Mouse (Mus musculus): Measurements from ENCODE around the gene Sox15. TPM values are rescaled to one million over a fixed set of nuclear protein-coding genes. Genes with fewer than 3 reads are reported as not detected.
A peak's percentile ranks its signal among the peaks of the same experiment; 100 is the strongest.
"Not testable (repeated sequence)": the region's sequence is repeated elsewhere in the genome, so short reads cannot be mapped to it uniquely, and the experiment has no call there.

Gene Sox15
- not detected in 2 replicates for polyA plus RNA-seq (2016; fragmentation: Nextera tagmentation; extraction: Ambion mirVana)

GRCm38 (mm10) chr11:69655264-69656064 lies at the start of gene Sox15:
Gene Sox15, plus strand, starts transcription at chr11:69655314.
- peaks cover 97% of the 10 kb centered on the region for H3K36me3 ChIP-seq (replicated peaks)
- H3K27me3 ChIP-seq (ENCODE audit: poor library complexity, severe bottlenecking) = no peaks in the 10 kb centered on the region
- peaks cover 42% of the 10 kb centered on the region for H3K4me1 ChIP-seq
- DNase-seq (ENCODE audit: extremely low spot score, low spot score) = peak; percentile 77
- H3K9me3 ChIP-seq = no peaks in the 10 kb centered on the region
- 26% methylated on average over 34 of the region's 34 CpGs for WGBS
- H3K27ac ChIP-seq = peak within 1 kb of the TSS; percentile 56; the same call in 1 of the 2 replicates
- peak within 1 kb of the TSS; percentile 29 for H3K4me3 ChIP-seq

GRCm38 (mm10) chr11:69605726-69606490 lies 49.2 kb upstream of the Sox15 start, which contains the start of gene Atp1b2:
Gene Atp1b2, minus strand, starts transcription at chr11:69605942.
- Histone ChIP-seq H3K36me3 (replicated peaks) (no peaks in the 10 kb centered on the region), H3K9me3 (no peaks in the 10 kb centered on the region), H3K27ac (peak within 1 kb of the TSS; percentile 84), H3K4me1 (peaks cover 33% of the 10 kb centered on the region), H3K4me3 (peak within 1 kb of the TSS; percentile 64), H3K27me3 (ENCODE audit: poor library complexity, severe bottlenecking) (peaks cover 45% of the 10 kb centered on the region)
- WGBS = 4% methylated on average over 32 of the region's 32 CpGs
- peak; percentile 77 for DNase-seq (ENCODE audit: extremely low spot score, low spot score)

GRCm38 (mm10) chr11:69606491-69606795 lies 48.7 kb upstream of the Sox15 start:
- Histone ChIP-seq H3K27ac (peak overlapping the region; percentile 84), H3K4me1 (peaks cover 30% of the 10 kb centered on the region), H3K9me3 (no peaks in the 10 kb centered on the region), H3K4me3 (peak overlapping the region; percentile 64), H3K27me3 (ENCODE audit: poor library complexity, severe bottlenecking) (peaks cover 45% of the 10 kb centered on the region), H3K36me3 (replicated peaks) (no peaks in the 10 kb centered on the region)
- WGBS = 66% methylated on average over 2 of the region's 2 CpGs
- no peak for DNase-seq (ENCODE audit: extremely low spot score, low spot score)

- DNase-seq (ENCODE audit: extremely low spot score, low spot score) = no peak
- Histone ChIP-seq H3K4me1 (peaks cover 30% of the 10 kb centered on the region), H3K36me3 (replicated peaks) (no peaks in the 10 kb centered on the region), H3K9me3 (no peaks in the 10 kb centered on the region), H3K4me3 (no peak overlapping the region), H3K27me3 (ENCODE audit: poor library complexity, severe bottlenecking) (peaks cover 45% of the 10 kb centered on the region), H3K27ac (no peak overlapping the region)
- 96% methylated on average over 2 of the region's 2 CpGs for WGBS
Measured at GRCm38 (mm10) chr11:69606832-69607231, 48.3 kb upstream of the Sox15 start.

GRCm38 (mm10) chr11:69608525-69608924 lies 46.6 kb upstream of the Sox15 start:
- no peak for DNase-seq (ENCODE audit: extremely low spot score, low spot score)
- no peaks in the 10 kb centered on the region for H3K9me3 ChIP-seq
- H3K4me3 ChIP-seq = no peak overlapping the region
- H3K27me3 ChIP-seq (ENCODE audit: poor library complexity, severe bottlenecking) = peaks cover 29% of the 10 kb centered on the region
- H3K4me1 ChIP-seq = peaks cover 32% of the 10 kb centered on the region
- H3K36me3 ChIP-seq (replicated peaks) = no peaks in the 10 kb centered on the region
- no peak overlapping the region for H3K27ac ChIP-seq
- 96% methylated on average over 3 of the region's 3 CpGs for WGBS

GRCm38 (mm10) chr11:69609416-69609815 lies 45.7 kb upstream of the Sox15 start:
- peaks cover 20% of the 10 kb centered on the region for H3K27me3 ChIP-seq (ENCODE audit: poor library complexity, severe bottlenecking)
- H3K4me3 ChIP-seq = no peak overlapping the region
- no peak overlapping the region for H3K27ac ChIP-seq
- H3K4me1 ChIP-seq = peaks cover 28% of the 10 kb centered on the region
- no peak for DNase-seq (ENCODE audit: extremely low spot score, low spot score)
- WGBS = 67% methylated on average over 7 of the region's 7 CpGs
- no peaks in the 10 kb centered on the region for H3K36me3 ChIP-seq (replicated peaks)
- no peaks in the 10 kb centered on the region for H3K9me3 ChIP-seq

- 72% methylated on average over 4 of the region's 4 CpGs for WGBS
- H3K27me3 ChIP-seq (ENCODE audit: poor library complexity, severe bottlenecking) = peaks cover 19% of the 10 kb centered on the region; the same call in 1 of the 2 replicates
- H3K36me3 ChIP-seq (replicated peaks) = no peaks in the 10 kb centered on the region
- H3K9me3 ChIP-seq = no peaks in the 10 kb centered on the region
- no peak overlapping the region for H3K4me3 ChIP-seq
- no peak overlapping the region; the same call in 1 of the 2 replicates for H3K27ac ChIP-seq
- no peak for DNase-seq (ENCODE audit: extremely low spot score, low spot score)
- peaks cover 14% of the 10 kb centered on the region for H3K4me1 ChIP-seq
Measured at GRCm38 (mm10) chr11:69610899-69611298, 44.2 kb upstream of the Sox15 start.

- DNase-seq (ENCODE audit: extremely low spot score, low spot score) = peak; percentile 76
- peak overlapping the region; percentile 80 for H3K27ac ChIP-seq
- no peaks in the 10 kb centered on the region for H3K9me3 ChIP-seq
- peaks cover 22% of the 10 kb centered on the region for H3K4me1 ChIP-seq
- H3K4me3 ChIP-seq = peak overlapping the region; percentile 32
- no peaks in the 10 kb centered on the region for H3K36me3 ChIP-seq (replicated peaks)
- H3K27me3 ChIP-seq (ENCODE audit: poor library complexity, severe bottlenecking) = peaks cover 34% of the 10 kb centered on the region
- WGBS = 8% methylated on average over 19 of the region's 19 CpGs
Measured at GRCm38 (mm10) chr11:69613553-69614256, 41.4 kb upstream of the Sox15 start.

GRCm38 (mm10) chr11:69614257-69614588 lies 40.9 kb upstream of the Sox15 start:
- peak overlapping the region; percentile 32; the same call in 1 of the 2 replicates for H3K4me3 ChIP-seq
- H3K27me3 ChIP-seq (ENCODE audit: poor library complexity, severe bottlenecking) = peaks cover 34% of the 10 kb centered on the region
- H3K4me1 ChIP-seq = peaks cover 22% of the 10 kb centered on the region
- 0 out of 2 replicates have a peak overlapping the region, but pooled peaks have one; percentile 22 for H3K27ac ChIP-seq
- H3K9me3 ChIP-seq; DNase-seq (ENCODE audit: extremely low spot score, low spot score); H3K36me3 ChIP-seq (replicated peaks): not testable (repeated sequence)
- 56% methylated on average over 11 of the region's 11 CpGs for WGBS

- no peaks in the 10 kb centered on the region for H3K9me3 ChIP-seq
- WGBS = 60% methylated on average over 10 of the region's 10 CpGs
- H3K36me3 ChIP-seq (replicated peaks) = no peaks in the 10 kb centered on the region
- no peak overlapping the region for H3K4me3 ChIP-seq
- H3K27me3 ChIP-seq (ENCODE audit: poor library complexity, severe bottlenecking) = peaks cover 34% of the 10 kb centered on the region
- no peak overlapping the region for H3K27ac ChIP-seq
- no peak for DNase-seq (ENCODE audit: extremely low spot score, low spot score)
- H3K4me1 ChIP-seq = peaks cover 30% of the 10 kb centered on the region
Measured at GRCm38 (mm10) chr11:69616781-69617180, 38.3 kb upstream of the Sox15 start.

- no peaks in the 10 kb centered on the region for H3K9me3 ChIP-seq
- no peak within 1 kb of the TSS for H3K4me3 ChIP-seq
- H3K36me3 ChIP-seq (replicated peaks) = no peaks in the 10 kb centered on the region
- no peak within 1 kb of the TSS for H3K27ac ChIP-seq
- peaks cover 40% of the 10 kb centered on the region for H3K4me1 ChIP-seq
- DNase-seq (ENCODE audit: extremely low spot score, low spot score) = no peak
- 77% methylated on average over 5 of the region's 5 CpGs for WGBS
- H3K27me3 ChIP-seq (ENCODE audit: poor library complexity, severe bottlenecking) = peaks cover 34% of the 10 kb centered on the region
Measured at GRCm38 (mm10) chr11:69617805-69618204, 37.3 kb upstream of the Sox15 start, which contains the start of gene Shbg. Gene Shbg, minus strand, starts transcription at chr11:69617905.

- H3K4me1 ChIP-seq = peaks cover 37% of the 10 kb centered on the region
- WGBS = 85% methylated on average over 7 of the region's 7 CpGs
Measured at GRCm38 (mm10) chr11:69620394-69621081, 34.6 kb upstream of the Sox15 start.

More at GRCm38 (mm10) chr11:69620394-69621081, 34.6 kb upstream of the Sox15 start:
- Histone ChIP-seq H3K9me3 (no peaks in the 10 kb centered on the region), H3K4me3 (no peak overlapping the region), H3K27me3 (ENCODE audit: poor library complexity, severe bottlenecking) (peaks cover 25% of the 10 kb centered on the region), H3K27ac (no peak overlapping the region), H3K36me3 (replicated peaks) (0 out of 2 replicates have a peak, but pooled peaks cover 2% of the 10 kb centered on the region)
- no peak for DNase-seq (ENCODE audit: extremely low spot score, low spot score)
